In genomic region chr10:121640944-121641271, GRCm38 (mm10) we compare ENCODE assay signal across 8 mouse cellular contexts. TPM values are rescaled to one million over a fixed set of nuclear protein-coding genes. Genes with fewer than 3 reads are reported as not detected.
DNase-seq lines count a peak whose midpoint lies in the region; ATAC-seq and TF ChIP-seq lines count a peak whose summit lies in the region.

No protein-coding gene starts in this region.

- H3K27ac ChIP-seq in heart, embryonic 10.5 days, result no peak overlapping the region
- H3K27ac ChIP-seq in CH12.LX (ENCODE audit: insufficient read depth, low read depth), result no peak overlapping the region
- no peak overlapping the region for H3K27ac ChIP-seq in forebrain, embryonic 16.5 days (ENCODE audit: low read length)
- H3K27ac ChIP-seq in liver, embryonic 15.5 days (replicated peaks), result no peak overlapping the region

- H3K27me3 ChIP-seq in heart, embryonic 10.5 days (ENCODE audit: insufficient read depth, poor library complexity, severe bottlenecking), result peaks cover 30% of the 10 kb centered on the region
- H3K27me3 ChIP-seq in CH12.LX (replicated peaks), result peaks cover 11% of the 10 kb centered on the region
- peaks cover 28% of the 10 kb centered on the region for H3K27me3 ChIP-seq in forebrain, embryonic 16.5 days (replicated peaks; ENCODE audit: control insufficient read depth, insufficient read depth, low read length)
- H3K27me3 ChIP-seq in liver, embryonic 15.5 days, result peaks cover 63% of the 10 kb centered on the region

- DNase-seq in heart, embryonic 10.5 days (ENCODE audit: low spot score), result no peak
- DNase-seq in heart, postnatal 4 days, result no peak
- DNase-seq in CH12.LX (ENCODE audit: extremely low read depth), result no peak
- DNase-seq in layer of hippocampus, adult 8-10 months (ENCODE audit: low spot score in 2 of 2), result no peak
- DNase-seq in spleen, postnatal 4 days (ENCODE audit: low spot score in 2 of 2), result no peak
- no peak for DNase-seq in Muller cell, postnatal 12 days (ENCODE audit: inconsistent ontology term)

- TF ChIP-seq CTCF in CH12.LX (conservative IDR thresholded peaks at IDR 0.05 in 1 of 2, IDR thresholded peaks at IDR 0.05 in 1 of 2; ENCODE audit: low read depth in 2 of 2, low read length in 2 of 2), result no peak

- no peak for ATAC-seq in forebrain, embryonic 16.5 days
- no peak for ATAC-seq in liver, embryonic 15.5 days (ENCODE audit: insufficient read depth)

- no peaks in the 10 kb centered on the region for H3K79me2 ChIP-seq in CH12.LX (replicated peaks; ENCODE audit: control insufficient read depth, extremely low read depth, insufficient read depth, poor library complexity, severe bottlenecking)

- 17% methylated on average over 10 of the region's 10 CpGs for WGBS in heart, embryonic 10.5 days
- 18% methylated on average over 10 of the region's 10 CpGs for WGBS in forebrain, embryonic 16.5 days
- WGBS in liver, embryonic 15.5 days (ENCODE audit: insufficient replicate concordance), result 16% methylated on average over 10 of the region's 10 CpGs

- no peaks in the 10 kb centered on the region for H3K36me3 ChIP-seq in heart, embryonic 10.5 days
- H3K36me3 ChIP-seq in CH12.LX (replicated peaks in 1 of 2; ENCODE audit: control insufficient read depth in 1 of 2, insufficient read depth in 1 of 2, low read length in 1 of 2), result no peaks in the 10 kb centered on the region
- no peaks in the 10 kb centered on the region for H3K36me3 ChIP-seq in forebrain, embryonic 16.5 days (ENCODE audit: control insufficient read depth, insufficient read depth)
- H3K36me3 ChIP-seq in liver, embryonic 15.5 days (replicated peaks), result no peaks in the 10 kb centered on the region

- no peak for TF ChIP-seq POLR2A in CH12.LX (IDR thresholded peaks at IDR 0.05; ENCODE audit: low read depth, low read length)

- peaks cover 13% of the 10 kb centered on the region for H3K4me1 ChIP-seq in heart, embryonic 10.5 days
- peaks cover 5 to 17% of the 10 kb centered on the region in 2 experiments for H3K4me1 ChIP-seq in CH12.LX (ENCODE audit: control insufficient read depth in 1 of 2, insufficient read depth in 2 of 2)
- H3K4me1 ChIP-seq in forebrain, embryonic 16.5 days (replicated peaks; ENCODE audit: control insufficient read depth, insufficient read depth, low read length), result peaks cover 15% of the 10 kb centered on the region
- peaks cover 16% of the 10 kb centered on the region for H3K4me1 ChIP-seq in liver, embryonic 15.5 days (replicated peaks)

- H3K9ac ChIP-seq in CH12.LX (ENCODE audit: insufficient read depth, low read depth), result no peak overlapping the region; the same call in 1 of the 2 replicates
- peak overlapping the region; percentile 57; the same call in 1 of the 2 replicates for H3K9ac ChIP-seq in forebrain, embryonic 16.5 days (replicated peaks; ENCODE audit: low read depth, low read length)
- no peak overlapping the region for H3K9ac ChIP-seq in liver, embryonic 15.5 days

- in situ Hi-C loops in CH12.LX (cut with MboI; ENCODE audit: low pct_ligation_motif_present, low pct_unique_long_range_greater_than_20kb, low sequenced_read_pairs), result no loop called here

- no peak for TF ChIP-seq EP300 in CH12.LX (IDR thresholded peaks at IDR 0.05; ENCODE audit: low read length)

- peak overlapping the region; percentile 68 for H3K4me3 ChIP-seq in heart, embryonic 10.5 days
- peak overlapping the region in 2 of 3 experiments; percentile 37 to 60 for H3K4me3 ChIP-seq in CH12.LX (replicated peaks in 1 of 3; ENCODE audit: low read depth in 2 of 3, low read length in 2 of 3, poor library complexity in 1 of 3)
- H3K4me3 ChIP-seq in forebrain, embryonic 16.5 days (replicated peaks; ENCODE audit: low read length), result peak overlapping the region; percentile 55
- peak overlapping the region; percentile 44 for H3K4me3 ChIP-seq in liver, embryonic 15.5 days (replicated peaks)

- H3K9me3 ChIP-seq in heart, embryonic 10.5 days, result no peaks in the 10 kb centered on the region
- peaks cover 3% of the 10 kb centered on the region for H3K9me3 ChIP-seq in CH12.LX (replicated peaks; ENCODE audit: low read length)
- no peaks in the 10 kb centered on the region for H3K9me3 ChIP-seq in forebrain, embryonic 16.5 days (ENCODE audit: control insufficient read depth, low read length)
- no peaks in the 10 kb centered on the region for H3K9me3 ChIP-seq in liver, embryonic 15.5 days (replicated peaks)

- TF ChIP-seq RAD21 in CH12.LX (IDR thresholded peaks at IDR 0.05; ENCODE audit: low read depth, low read length), result no peak

- H3K4me2 ChIP-seq in CH12.LX (ENCODE audit: insufficient read depth, low read depth, poor library complexity, severe bottlenecking), result peak overlapping the region; percentile 96
- peak overlapping the region; percentile 95 for H3K4me2 ChIP-seq in forebrain, embryonic 16.5 days (ENCODE audit: low read length)
- peak overlapping the region; percentile 70 for H3K4me2 ChIP-seq in liver, embryonic 15.5 days

- dilution Hi-C loops in CH12.LX (cut with MboI; ENCODE audit: extremely low pct_ligation_motif_present, extremely low pct_unique_long_range_greater_than_20kb, low sequenced_read_pairs), result no loop called here

TF ChIP-seq in CH12.LX, 34 proteins besides CTCF, POLR2A, EP300 and RAD21:
- TF ChIP-seq HCFC1 (IDR thresholded peaks at IDR 0.05; ENCODE audit: low read depth, low read length) (no peak), USF1 (IDR thresholded peaks at IDR 0.05; ENCODE audit: low read depth, low read length) (no peak), MAZ (IDR thresholded peaks at IDR 0.05; ENCODE audit: low read depth, low read length) (no peak), ETS1 (conservative IDR thresholded peaks at IDR 0.05; ENCODE audit: low read depth, low read length) (no peak), RCOR1 (conservative IDR thresholded peaks at IDR 0.05; ENCODE audit: low read depth, low read length) (no peak), MYC (IDR thresholded peaks at IDR 0.05; ENCODE audit: low read depth, low read length) (no peak), BHLHE40 (IDR thresholded peaks at IDR 0.05; ENCODE audit: low read depth, low read length) (no peak), SMC3 (IDR thresholded peaks at IDR 0.05; ENCODE audit: low read depth, low read length) (no peak), CHD1 (IDR thresholded peaks at IDR 0.05; ENCODE audit: low read depth, low read length) (no peak), GABPA (IDR thresholded peaks at IDR 0.05; ENCODE audit: insufficient replicate concordance, low read depth, low read length) (no peak), TBP (conservative IDR thresholded peaks at IDR 0.05; ENCODE audit: low read depth, low read length) (no peak), ZC3H11A (IDR thresholded peaks at IDR 0.05; ENCODE audit: low read depth, low read length) (no peak), NELFE (IDR thresholded peaks at IDR 0.05; ENCODE audit: low read depth, low read length) (no peak), MXI1 (IDR thresholded peaks at IDR 0.05; ENCODE audit: low read depth, low read length) (no peak), NRF1 (IDR thresholded peaks at IDR 0.05; ENCODE audit: low read depth, low read length) (no peak), ZMIZ1 (IDR thresholded peaks at IDR 0.05; ENCODE audit: low read depth, low read length) (no peak), IRF4 (IDR thresholded peaks at IDR 0.05; ENCODE audit: low read depth, low read length) (no peak)

RNA-seq across cellular contexts. Expression of gene D930020B18Rik, which starts 0.5 kb away (rescaled TPM):
- 0.11 TPM in 1 of 2 replicates, not detected in the other for polyA plus RNA-seq in heart, embryonic 10.5 days (2016; fragmentation: Nextera tagmentation; extraction: Ambion mirVana)
- total RNA-seq in heart, postnatal 4 days (2021), result not detected
- not detected in 2 replicates for total RNA-seq in CH12.LX (2012; rRNA removed)
- not detected in 2 replicates for total RNA-seq in CH12.LX (2014; rRNA removed)
- polyA plus RNA-seq in CH12.LX (2012; ENCODE audit: insufficient read length, low read depth), result not detected in 2 replicates
- 0.27 and 0.40 TPM in 2 replicates for polyA plus RNA-seq in forebrain, embryonic 16.5 days (2015; fragmentation: Nextera tagmentation; extraction: Ambion mirVana)
- not detected in 2 replicates for polyA plus RNA-seq in liver, embryonic 15.5 days (2015; fragmentation: Nextera tagmentation; extraction: Ambion mirVana)
- 1 to 10 TPM in 1 of 4 experiments, under 1 TPM in 3; 0.20 to 1.6 (median 0.34) TPM for total RNA-seq in layer of hippocampus, adult 8-10 months (2022)

RNA-seq across cellular contexts. Expression of gene Xpot, which starts 14.8 kb away (rescaled TPM):
- 44.8 and 48.8 TPM in 2 replicates for polyA plus RNA-seq in heart, embryonic 10.5 days (2016; fragmentation: Nextera tagmentation; extraction: Ambion mirVana)
- total RNA-seq in heart, postnatal 4 days (2021), result 10 to 100 TPM; 32.3 to 38.0 TPM
- total RNA-seq in CH12.LX (2012; rRNA removed) (117 and 151 TPM in 2 replicates), CH12.LX (2014; rRNA removed) (140 and 144 TPM in 2 replicates)
- 101 and 132 TPM in 2 replicates for polyA plus RNA-seq in CH12.LX (2012; ENCODE audit: insufficient read length, low read depth)
- 38.4 and 49.3 TPM in 2 replicates for polyA plus RNA-seq in forebrain, embryonic 16.5 days (2015; fragmentation: Nextera tagmentation; extraction: Ambion mirVana)
- polyA plus RNA-seq in liver, embryonic 15.5 days (2015; fragmentation: Nextera tagmentation; extraction: Ambion mirVana), result 28.1 and 28.7 TPM in 2 replicates
- 10 to 100 TPM; 62.6 to 77.1 (median 71.6) TPM for total RNA-seq in layer of hippocampus, adult 8-10 months (2022)

RNA-seq across cellular contexts. Expression of gene Tbk1, which starts 54.3 kb away (rescaled TPM):
- polyA plus RNA-seq in heart, embryonic 10.5 days (2016; fragmentation: Nextera tagmentation; extraction: Ambion mirVana), result 28.1 and 31.4 TPM in 2 replicates
- 10 to 100 TPM; 18.7 to 26.8 TPM for total RNA-seq in heart, postnatal 4 days (2021)
- total RNA-seq in CH12.LX (2012; rRNA removed) (29.5 and 32.4 TPM in 2 replicates), CH12.LX (2014; rRNA removed) (46.0 and 49.5 TPM in 2 replicates)
- 44.0 and 45.6 TPM in 2 replicates for polyA plus RNA-seq in CH12.LX (2012; ENCODE audit: insufficient read length, low read depth)
- polyA plus RNA-seq in forebrain, embryonic 16.5 days (2015; fragmentation: Nextera tagmentation; extraction: Ambion mirVana), result 38.4 and 42.7 TPM in 2 replicates
- 19.7 TPM in 2 replicates for polyA plus RNA-seq in liver, embryonic 15.5 days (2015; fragmentation: Nextera tagmentation; extraction: Ambion mirVana)
- total RNA-seq in layer of hippocampus, adult 8-10 months (2022), result 10 to 100 TPM; 51.3 to 64.1 (median 54.2) TPM
